Mouse (Mus musculus): ENCODE measurements around the gene Mindy3. TPM values are rescaled to one million over a fixed set of nuclear protein-coding genes. Genes with fewer than 3 reads are reported as not detected.

Mindy3 gene
- polyA plus RNA-seq, 1 experiment from 2014 or later = 52.4 TPM

- Histone ChIP-seq H3K9me3 (no peaks in the 10 kb centered on the region), H3K27me3 (no peaks in the 10 kb centered on the region), H3K4me2 (no peak overlapping the region), H3K9ac (no peak overlapping the region), H3K36me3 (no peaks in the 10 kb centered on the region), H3K27ac (no peak overlapping the region), H3K4me3 (no peak overlapping the region), H3K4me1 (replicated peaks) (0 out of 2 replicates have a peak, but pooled peaks cover 4% of the 10 kb centered on the region)
- WGBS = 84% methylated on average over 4 of the region's 4 CpGs
- no peak for ATAC-seq (ENCODE audit: low FRiP score)
These were observed 98.4 kb downstream of the Mindy3 start for GRCm38 (mm10) chr2:12320914-12321313.

- Histone ChIP-seq H3K27ac (no peak overlapping the region), H3K36me3 (no peaks in the 10 kb centered on the region), H3K4me3 (no peak overlapping the region), H3K4me1 (replicated peaks) (0 out of 2 replicates have a peak, but pooled peaks cover 4% of the 10 kb centered on the region), H3K4me2 (no peak overlapping the region), H3K27me3 (no peaks in the 10 kb centered on the region), H3K9ac (no peak overlapping the region), H3K9me3 (no peaks in the 10 kb centered on the region)
- WGBS = 91% methylated on average over 3 of the region's 3 CpGs
- ATAC-seq (ENCODE audit: low FRiP score) = no peak
These were observed 100.6 kb downstream of the Mindy3 start for GRCm38 (mm10) chr2:12318715-12319114.

- Histone ChIP-seq H3K27ac (no peak overlapping the region), H3K4me3 (no peak overlapping the region), H3K9me3 (no peaks in the 10 kb centered on the region), H3K4me2 (no peak overlapping the region), H3K27me3 (no peaks in the 10 kb centered on the region), H3K9ac (no peak overlapping the region), H3K4me1 (replicated peaks) (0 out of 2 replicates have a peak, but pooled peaks cover 4% of the 10 kb centered on the region), H3K36me3 (no peaks in the 10 kb centered on the region)
- ATAC-seq (ENCODE audit: low FRiP score) = no peak
- 83% methylated on average over 4 of the region's 4 CpGs for WGBS
These were observed 101.2 kb downstream of the Mindy3 start for GRCm38 (mm10) chr2:12318036-12318435.

GRCm38 (mm10) chr2:12317343-12317742, 101.9 kb downstream of the Mindy3 start:
- no peaks in the 10 kb centered on the region for H3K9me3 ChIP-seq

GRCm38 (mm10) chr2:12316361-12316760, 102.9 kb downstream of the Mindy3 start:
- no peak for ATAC-seq (ENCODE audit: low FRiP score)

More at GRCm38 (mm10) chr2:12317343-12317742, 101.9 kb downstream of the Mindy3 start:
- no peak overlapping the region for H3K9ac ChIP-seq
- H3K36me3 ChIP-seq = no peaks in the 10 kb centered on the region
- no peak overlapping the region for H3K4me2 ChIP-seq
- no peak overlapping the region for H3K4me3 ChIP-seq
- WGBS = 83% methylated on average over 5 of the region's 5 CpGs
- no peak for ATAC-seq (ENCODE audit: low FRiP score)
- no peaks in the 10 kb centered on the region for H3K27me3 ChIP-seq
- 0 out of 2 replicates have a peak, but pooled peaks cover 4% of the 10 kb centered on the region for H3K4me1 ChIP-seq (replicated peaks)
- no peak overlapping the region for H3K27ac ChIP-seq

GRCm38 (mm10) chr2:12314028-12314427, 105.2 kb downstream of the Mindy3 start:
- no peak for ATAC-seq (ENCODE audit: low FRiP score)
- 0 out of 2 replicates have a peak, but pooled peaks cover 4% of the 10 kb centered on the region for H3K4me1 ChIP-seq (replicated peaks)
- no peak overlapping the region for H3K27ac ChIP-seq
- no peak overlapping the region for H3K4me3 ChIP-seq
- H3K27me3 ChIP-seq = no peaks in the 10 kb centered on the region
- no peak overlapping the region for H3K4me2 ChIP-seq
- no peak overlapping the region for H3K9ac ChIP-seq
- 76% methylated on average over 6 of the region's 6 CpGs for WGBS
- H3K36me3 ChIP-seq = no peaks in the 10 kb centered on the region
- no peaks in the 10 kb centered on the region for H3K9me3 ChIP-seq

More at GRCm38 (mm10) chr2:12316361-12316760, 102.9 kb downstream of the Mindy3 start:
- no peak overlapping the region for H3K9ac ChIP-seq
- WGBS = 40% methylated on average over 7 of the region's 7 CpGs
- H3K9me3 ChIP-seq = no peaks in the 10 kb centered on the region
- H3K4me3 ChIP-seq = no peak overlapping the region
- H3K36me3 ChIP-seq = no peaks in the 10 kb centered on the region
- H3K4me1 ChIP-seq (replicated peaks) = 0 out of 2 replicates have a peak, but pooled peaks cover 4% of the 10 kb centered on the region
- no peak overlapping the region for H3K27ac ChIP-seq
- no peak overlapping the region for H3K4me2 ChIP-seq
- H3K27me3 ChIP-seq = no peaks in the 10 kb centered on the region

GRCm38 (mm10) chr2:12308466-12308865, 110.8 kb downstream of the Mindy3 start:
- ATAC-seq (ENCODE audit: low FRiP score) = no peak
- Histone ChIP-seq H3K4me2 (no peak overlapping the region), H3K4me3 (no peak overlapping the region), H3K27ac (no peak overlapping the region), H3K4me1 (replicated peaks) (no peaks in the 10 kb centered on the region), H3K9ac (no peak overlapping the region), H3K36me3 (no peaks in the 10 kb centered on the region), H3K27me3 (no peaks in the 10 kb centered on the region), H3K9me3 (no peaks in the 10 kb centered on the region)

- no peaks in the 10 kb centered on the region for H3K36me3 ChIP-seq
- H3K4me3 ChIP-seq = no peak overlapping the region
- peaks cover 4% of the 10 kb centered on the region; the same call in 1 of the 2 replicates for H3K27me3 ChIP-seq
- no peak overlapping the region for H3K9ac ChIP-seq
- H3K9me3 ChIP-seq = no peaks in the 10 kb centered on the region
- ATAC-seq (ENCODE audit: low FRiP score) = no peak
- no peak overlapping the region for H3K4me2 ChIP-seq
- H3K27ac ChIP-seq = no peak overlapping the region
- no peaks in the 10 kb centered on the region for H3K4me1 ChIP-seq (replicated peaks)
These were observed 112.0 kb downstream of the Mindy3 start for GRCm38 (mm10) chr2:12307311-12307710.

GRCm38 (mm10) chr2:12305064-12305650, 114.1 kb downstream of the Mindy3 start:
- no peak for ATAC-seq (ENCODE audit: low FRiP score)
- H3K9ac ChIP-seq = no peak overlapping the region
- no peak overlapping the region for H3K4me2 ChIP-seq
- H3K27me3 ChIP-seq = peaks cover 21% of the 10 kb centered on the region
- no peaks in the 10 kb centered on the region for H3K36me3 ChIP-seq
- 90% methylated on average over 9 of the region's 9 CpGs for WGBS
- H3K4me3 ChIP-seq = no peak overlapping the region
- no peak overlapping the region for H3K27ac ChIP-seq
- H3K9me3 ChIP-seq = no peaks in the 10 kb centered on the region
- peaks cover 7% of the 10 kb centered on the region for H3K4me1 ChIP-seq (replicated peaks)

GRCm38 (mm10) chr2:12301431-12302170, 117.7 kb downstream of the Mindy3 start, which contains the start of gene Itga8:
Gene Itga8 (minus strand): TSS chr2:12301922.
- peak; percentile 98 for ATAC-seq (ENCODE audit: low FRiP score)
- peak within 1 kb of the TSS; percentile 89 for H3K4me2 ChIP-seq
- peak within 1 kb of the TSS; percentile 84 for H3K9ac ChIP-seq
- under 1% methylated on average over 56 of the region's 56 CpGs for WGBS
- H3K9me3 ChIP-seq = no peaks in the 10 kb centered on the region
- H3K4me1 ChIP-seq (replicated peaks) = peaks cover 7% of the 10 kb centered on the region
- H3K27me3 ChIP-seq = peaks cover 25% of the 10 kb centered on the region
- peak within 1 kb of the TSS; percentile 70 for H3K4me3 ChIP-seq
- no peaks in the 10 kb centered on the region for H3K36me3 ChIP-seq
- H3K27ac ChIP-seq = no peak within 1 kb of the TSS

GRCm38 (mm10) chr2:12300449-12301228, 118.6 kb downstream of the Mindy3 start:
- H3K27ac ChIP-seq = no peak overlapping the region
- ATAC-seq (ENCODE audit: low FRiP score) = no peak

GRCm38 (mm10) chr2:12297287-12297686, 122.0 kb downstream of the Mindy3 start:
- Histone ChIP-seq H3K9ac (no peak overlapping the region), H3K36me3 (no peaks in the 10 kb centered on the region), H3K9me3 (no peaks in the 10 kb centered on the region), H3K4me3 (no peak overlapping the region), H3K4me1 (replicated peaks) (peaks cover 11% of the 10 kb centered on the region), H3K27ac (no peak overlapping the region), H3K27me3 (peaks cover 21% of the 10 kb centered on the region), H3K4me2 (no peak overlapping the region)
- WGBS = 79% methylated on average over 5 of the region's 5 CpGs
- no peak for ATAC-seq (ENCODE audit: low FRiP score)

More at GRCm38 (mm10) chr2:12300449-12301228, 118.6 kb downstream of the Mindy3 start:
- Histone ChIP-seq H3K4me2 (peak overlapping the region; percentile 89), H3K27me3 (peaks cover 25% of the 10 kb centered on the region), H3K4me3 (peak overlapping the region; percentile 70), H3K9ac (0 out of 2 replicates have a peak overlapping the region, but pooled peaks have one; percentile 84), H3K36me3 (no peaks in the 10 kb centered on the region), H3K9me3 (no peaks in the 10 kb centered on the region), H3K4me1 (replicated peaks) (peaks cover 7% of the 10 kb centered on the region)
- WGBS = 76% methylated on average over 15 of the region's 15 CpGs

Data from hindbrain, embryonic 13.5 days (tissue).